Mouse (Mus musculus) lung, postnatal 25 days (tissue): ENCODE data around the gene Rab44.
A peak's percentile ranks its signal among the peaks of the same experiment; 100 is the strongest.
"Not testable (repeated sequence)": the region's sequence is repeated elsewhere in the genome, so short reads cannot be mapped to it uniquely, and the experiment has no call there.

Experiments used
- DNase-seq: peaks from one replicate; pipeline ENCODE4 v3.0.0; 2022; ENCODE audit warnings: low spot score

The Rab44 gene

DNA sequence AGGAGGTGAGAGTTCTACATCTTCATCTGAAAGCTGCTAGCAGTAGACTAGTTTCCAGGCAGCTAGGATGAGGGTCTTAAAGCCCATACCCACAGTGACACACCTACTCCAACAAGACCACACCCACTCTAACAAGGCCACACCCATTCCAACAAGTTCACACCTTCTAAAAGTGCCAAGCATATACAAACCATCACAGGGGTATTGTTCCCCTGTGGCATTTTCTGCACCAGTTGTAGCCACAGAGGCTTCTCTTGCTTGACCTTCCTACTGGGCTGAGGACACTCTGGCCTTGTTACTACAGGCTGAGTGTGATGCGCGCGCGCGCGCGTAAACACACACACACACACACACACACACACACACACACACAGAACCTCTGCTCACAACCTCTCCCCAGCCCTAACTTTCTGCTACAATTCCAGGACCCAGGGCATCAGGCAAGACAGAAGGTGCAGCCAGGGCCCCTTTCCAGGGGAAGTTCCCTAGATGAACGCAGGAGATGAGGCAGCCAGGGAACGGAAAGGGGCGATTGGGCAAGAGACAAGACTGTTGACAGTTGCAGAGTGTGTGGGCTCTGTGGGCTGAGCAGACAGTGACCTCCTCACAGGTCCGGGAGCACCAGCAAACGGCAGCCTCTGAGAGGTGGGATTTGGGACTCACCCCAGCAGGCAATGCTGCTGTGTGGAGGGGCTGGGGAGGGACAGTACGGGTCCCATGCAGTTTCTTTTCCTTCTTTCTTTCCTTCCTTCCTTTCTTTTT, at the start of gene Rab44:
Rab44 (plus strand) TSS at position 555 of the 762 bp plus-strand sequence.
- DNase-seq, result no peak

DNA sequence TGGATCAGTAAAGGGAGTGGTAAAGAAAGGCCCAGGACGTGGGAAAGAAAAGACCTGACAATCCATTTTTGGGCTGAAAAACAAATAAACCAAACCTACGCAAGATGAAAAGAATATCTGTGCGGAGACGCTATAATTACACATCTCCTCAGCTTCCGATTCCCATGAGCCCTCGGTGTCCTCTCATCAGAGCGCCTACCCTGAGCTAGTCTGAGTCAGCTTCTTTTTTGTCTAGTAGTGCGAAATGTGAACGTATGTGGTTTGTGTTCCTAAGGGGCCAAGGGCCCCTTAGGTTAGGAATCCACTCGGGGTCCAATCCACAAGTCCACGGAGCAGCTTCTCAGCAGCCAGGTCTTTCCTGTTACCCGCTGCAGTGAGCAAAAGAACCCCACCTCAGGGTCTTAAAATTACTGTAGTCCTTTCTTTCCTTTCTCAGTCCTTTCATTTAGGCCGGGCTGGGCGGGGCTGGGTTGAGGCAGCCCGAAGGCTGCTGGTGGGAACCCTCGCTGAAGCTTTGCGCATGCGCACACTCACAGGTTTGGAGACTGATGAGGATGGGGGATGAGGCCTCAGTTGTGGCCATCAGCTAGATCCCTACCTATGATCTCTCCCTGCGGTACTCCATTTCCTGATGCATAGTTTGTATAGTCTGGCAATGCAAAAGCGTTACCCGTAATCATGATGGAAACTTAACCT, 48.6 kb upstream of the Rab44 start:
- DNase-seq, result no peak

- no peak for DNase-seq
Observed at GRCm38 (mm10) chr17:29065971-29066370, 48.0 kb upstream of the Rab44 start.

DNA sequence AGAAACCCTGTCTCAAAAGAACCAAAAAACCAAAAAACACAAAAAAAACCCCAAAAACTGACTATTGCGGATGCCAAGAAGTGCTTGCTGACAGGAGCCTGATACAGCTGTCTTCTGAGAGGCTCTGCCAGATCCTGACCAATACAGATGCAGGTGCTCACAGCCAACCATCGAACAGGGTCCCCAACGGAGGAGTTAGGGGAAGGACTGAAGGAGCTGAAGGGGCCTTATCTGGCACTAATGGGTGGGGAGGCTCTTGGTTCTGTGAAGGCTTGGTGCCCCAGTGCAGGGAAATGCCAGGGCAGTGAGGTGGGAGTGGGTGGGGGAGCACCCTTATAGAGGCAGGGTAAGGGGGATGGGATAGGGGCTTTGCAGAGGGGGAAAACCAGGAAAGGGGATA, 46.5 kb upstream of the Rab44 start:
- not testable (repeated sequence) for DNase-seq

GRCm38 (mm10) chr17:29067847-29068246, 46.1 kb upstream of the Rab44 start:
- no peak for DNase-seq

- DNase-seq, result no peak
Observed at GRCm38 (mm10) chr17:29069063-29069462, 44.9 kb upstream of the Rab44 start.

- DNase-seq, result no peak
Observed at GRCm38 (mm10) chr17:29071820-29072219, 42.1 kb upstream of the Rab44 start.

- peak; percentile 28 for DNase-seq
Observed at GRCm38 (mm10) chr17:29072701-29073307, 41.1 kb upstream of the Rab44 start.

GRCm38 (mm10) chr17:29073313-29073712, 40.6 kb upstream of the Rab44 start:
- no peak for DNase-seq

- no peak for DNase-seq
Observed at GRCm38 (mm10) chr17:29074085-29074484, 39.9 kb upstream of the Rab44 start.

- no peak for DNase-seq
Observed at GRCm38 (mm10) chr17:29076235-29076634, 37.7 kb upstream of the Rab44 start.

- DNase-seq, result peak; percentile 60
Observed at GRCm38 (mm10) chr17:29077786-29078509, 36.0 kb upstream of the Rab44 start.

- peak; percentile 81 for DNase-seq
Observed at GRCm38 (mm10) chr17:29078519-29079383, 35.2 kb upstream of the Rab44 start.

GRCm38 (mm10) chr17:29080758-29081617, 33.0 kb upstream of the Rab44 start:
- DNase-seq, result no peak

DNA sequence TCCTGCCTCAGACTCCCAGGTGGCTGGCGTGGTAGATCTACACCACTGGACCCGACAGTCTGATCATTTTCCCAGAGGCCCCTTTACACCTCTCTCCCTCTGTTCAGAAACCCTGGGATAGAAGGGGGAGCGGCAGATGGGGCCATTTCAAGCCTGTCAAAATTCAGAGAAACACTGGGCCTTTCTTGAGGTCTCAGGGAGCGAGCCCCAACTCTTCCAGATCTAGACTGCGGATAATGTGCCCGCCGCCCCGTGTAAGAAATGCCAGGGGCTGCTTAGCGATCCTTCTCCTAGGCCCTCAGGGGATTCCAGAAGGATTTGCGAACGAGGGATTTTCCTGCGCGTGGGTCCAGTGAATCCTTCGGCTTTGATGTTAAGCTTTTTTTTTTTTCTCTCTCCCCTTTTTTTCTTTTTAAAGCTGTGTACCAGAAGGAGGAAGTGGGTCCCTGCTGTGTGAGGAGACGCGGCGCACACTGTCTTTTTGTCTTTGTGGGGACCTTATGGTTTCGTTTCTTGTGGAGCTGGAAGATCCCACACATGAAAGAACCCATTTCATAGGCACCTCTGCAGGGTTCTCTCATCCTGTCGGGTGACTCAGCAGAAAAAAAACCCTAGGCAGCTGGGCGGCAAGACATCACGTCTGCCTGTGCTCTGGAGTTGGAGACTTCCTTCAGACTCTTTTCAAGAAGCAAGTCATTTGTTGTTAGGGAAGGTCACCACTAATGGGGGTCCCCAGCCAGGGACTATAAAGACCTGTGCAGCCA, 32.1 kb upstream of the Rab44 start:
- DNase-seq, result no peak

DNA sequence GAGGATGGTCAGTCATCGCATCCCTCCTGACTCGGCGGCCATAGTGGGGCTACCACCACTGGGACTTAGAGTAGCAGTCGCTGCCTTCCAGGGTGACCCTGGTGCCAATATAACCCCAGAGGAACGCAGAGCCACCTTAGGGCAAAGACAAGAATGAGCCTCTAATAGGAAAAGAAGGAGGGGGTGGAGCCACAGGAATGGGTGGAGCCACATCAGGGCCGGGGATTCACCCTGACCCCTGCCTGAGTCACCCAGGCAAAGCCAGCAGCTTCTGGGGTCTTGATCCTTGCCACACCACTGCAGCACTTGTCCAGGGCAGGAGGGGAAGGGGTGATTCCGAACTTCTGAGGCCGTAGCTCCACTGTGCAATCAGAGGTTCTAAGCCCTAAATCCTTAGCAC, 30.4 kb upstream of the Rab44 start:
- no peak for DNase-seq

- no peak for DNase-seq
Observed at GRCm38 (mm10) chr17:29084656-29085055, 29.3 kb upstream of the Rab44 start.

GRCm38 (mm10) chr17:29085266-29085665, 28.7 kb upstream of the Rab44 start:
- no peak for DNase-seq

GRCm38 (mm10) chr17:29086916-29087315, 27.0 kb upstream of the Rab44 start:
- DNase-seq, result no peak

DNA sequence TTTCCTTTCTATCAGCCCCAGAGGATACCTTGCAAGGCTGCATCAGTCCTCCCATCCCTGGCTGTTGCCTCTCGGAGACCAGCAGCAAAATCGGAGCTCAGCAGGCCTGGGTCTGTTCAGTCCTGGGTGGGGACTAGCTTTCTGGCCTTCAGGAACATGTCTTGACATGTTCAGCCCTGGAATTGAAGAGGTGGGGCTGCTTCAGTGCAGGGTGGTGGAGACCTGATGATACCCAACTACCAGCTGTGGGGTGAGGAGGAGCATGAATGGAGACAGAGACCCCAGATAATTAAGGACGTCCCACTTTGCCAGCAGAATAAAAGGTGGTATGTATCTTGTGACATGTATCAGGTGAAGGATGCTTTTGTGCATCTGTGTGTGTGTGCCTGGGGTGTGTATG, 23.2 kb upstream of the Rab44 start, which contains the start of gene Cdkn1a:
Cdkn1a (plus strand) TSS at position 201 of the 400 bp plus-strand sequence.
- no peak for DNase-seq
